Mouse (Mus musculus): ENCODE measurements around the gene Ercc6l.
A peak's percentile ranks its signal among the peaks of the same experiment; 100 is the strongest.

DNA sequence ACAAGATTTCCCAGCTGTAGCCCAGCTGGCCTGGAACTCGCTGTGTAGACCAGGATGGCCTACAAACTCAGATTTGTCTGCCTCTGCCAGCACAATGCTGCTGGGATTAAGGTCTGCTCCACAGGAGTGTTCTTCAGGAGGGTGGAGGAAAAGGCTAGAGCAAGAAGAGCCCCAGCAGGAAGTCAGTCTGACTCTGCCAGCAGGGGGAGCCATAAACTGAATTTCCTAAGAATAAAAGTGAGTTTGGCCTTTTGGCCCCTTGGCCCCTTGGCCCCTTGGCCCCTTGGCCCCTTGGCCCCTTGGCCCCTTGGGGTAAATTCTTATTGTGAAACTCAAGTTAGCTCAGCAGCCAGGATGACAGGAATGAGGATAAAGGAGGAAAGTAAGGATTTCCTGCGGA lies 2.9 kb upstream of the Ercc6l start:
- TF ChIP-seq POLR2A (IDR thresholded peaks at IDR 0.05; ENCODE audit: borderline replicate concordance, extremely low read depth, low read depth, low read length) (no peak), CTCF (IDR thresholded peaks at IDR 0.05; ENCODE audit: insufficient read depth, low read length) (peak; percentile 22; the same call in 1 of the 2 replicates)

Measured in lung, adult 2 months (tissue).